Mouse (Mus musculus): Measurements from ENCODE around the gene Rnpepl1.

- no peak for TF ChIP-seq POLR2A (IDR thresholded peaks at IDR 0.05; ENCODE audit: borderline replicate concordance, control insufficient read depth, low read depth, low read length)
- no peak for TF ChIP-seq CTCF (IDR thresholded peaks at IDR 0.05; ENCODE audit: control insufficient read depth, insufficient read depth, low read length)
Measured at GRCm38 (mm10) chr1:92943219-92943989, 32.8 kb downstream of the Rnpepl1 start.

All from bone marrow, adult 2 months (tissue).